17 mouse cellular contexts compared by ENCODE assay signal in genomic region chr14:79294051-79294814, GRCm38 (mm10). TPM values are rescaled to one million over a fixed set of nuclear protein-coding genes. Genes with fewer than 3 reads are reported as not detected.
DNase-seq lines count a peak whose midpoint lies in the region; ATAC-seq and TF ChIP-seq lines count a peak whose summit lies in the region.
"Had no signal": no experiment of that assay in that cellular context is flagged by ENCODE, and none has a peak within 500 bp of the region (broad histone marks: within the 10 kb centered on the region; RNA-seq: fewer than 3 reads in every experiment).

No protein-coding gene starts in this region.

- peak; percentile 32 for ATAC-seq in liver, embryonic 11.5 days (replicated peaks; ENCODE audit: low FRiP score)
- peak; percentile 25 for ATAC-seq in liver, embryonic 12.5 days
- no peak for ATAC-seq in kidney, embryonic 14.5 days (ENCODE audit: low FRiP score, low TSS enrichment)

- WGBS in liver, embryonic 11.5 days, result 65% methylated on average over 8 of the region's 8 CpGs
- 47% methylated on average over 8 of the region's 8 CpGs for WGBS in liver, embryonic 12.5 days (ENCODE audit: insufficient replicate concordance)
- 78% methylated on average over 8 of the region's 8 CpGs for WGBS in kidney, embryonic 14.5 days

- no peak for TF ChIP-seq CTCF in gastrocnemius, adult 2 months (IDR thresholded peaks at IDR 0.05)

- peaks cover 73% of the 10 kb centered on the region for H3K4me1 ChIP-seq in liver, embryonic 11.5 days (replicated peaks; ENCODE audit: control insufficient read depth, insufficient read depth, low read length)
- no peaks in the 10 kb centered on the region; a peak in 1 of 4 replicates for H3K4me1 ChIP-seq in ES-E14 (ENCODE audit: control insufficient read depth in 2 of 2, insufficient read depth in 2 of 2, low read length in 2 of 2, poor library complexity in 1 of 2)
- H3K4me1 ChIP-seq in liver, embryonic 12.5 days, result peaks cover 95% of the 10 kb centered on the region
- H3K4me1 ChIP-seq in kidney, embryonic 14.5 days (ENCODE audit: control insufficient read depth, insufficient read depth, low read length), result peaks cover 18% of the 10 kb centered on the region

- H3K27ac ChIP-seq in gastrocnemius, adult 2 months, result peak overlapping the region; percentile 55
- H3K27ac ChIP-seq in liver, embryonic 11.5 days (ENCODE audit: low read depth, low read length), result peak overlapping the region; percentile 28; the same call in 1 of the 2 replicates
- no peak overlapping the region for H3K27ac ChIP-seq in ES-E14 (ENCODE audit: insufficient read depth, low read depth, low read length, poor library complexity, severe bottlenecking)
- peak overlapping the region; percentile 92 for H3K27ac ChIP-seq in liver, embryonic 12.5 days
- H3K27ac ChIP-seq in kidney, embryonic 14.5 days (ENCODE audit: low read depth, low read length), result no peak overlapping the region
- H3K27ac ChIP-seq: intestine, embryonic 15.5 days had no signal

- H3K27me3 ChIP-seq in liver, embryonic 11.5 days (replicated peaks; ENCODE audit: control insufficient read depth, insufficient read depth, low read length), result no peaks in the 10 kb centered on the region
- H3K27me3 ChIP-seq in liver, embryonic 12.5 days (replicated peaks), result no peaks in the 10 kb centered on the region; the same call in 1 of the 2 replicates
- no peaks in the 10 kb centered on the region for H3K27me3 ChIP-seq in kidney, embryonic 14.5 days (ENCODE audit: control insufficient read depth, insufficient read depth, low read length)
- H3K27me3 ChIP-seq: intestine, embryonic 15.5 days had no signal

- peak overlapping the region; percentile 57 for H3K4me3 ChIP-seq in gastrocnemius, adult 2 months
- H3K4me3 ChIP-seq in liver, embryonic 11.5 days (ENCODE audit: low read depth, low read length), result no peak overlapping the region
- H3K4me3 ChIP-seq in ES-E14 (ENCODE audit: insufficient read depth in 1 of 2, low read depth in 1 of 2, low read length in 2 of 2, poor library complexity in 1 of 2, severe bottlenecking in 1 of 2), result no peak overlapping the region
- peak overlapping the region; percentile 90 for H3K4me3 ChIP-seq in liver, embryonic 12.5 days
- H3K4me3 ChIP-seq in kidney, embryonic 14.5 days (ENCODE audit: low read length), result no peak overlapping the region
- H3K4me3 ChIP-seq: intestine, embryonic 15.5 days had no signal

- intact Hi-C loops in gastrocnemius, adult 2 months (cut with DNase I), result no loop called here
- intact Hi-C loops in gastrocnemius, postnatal 14 days (cut with DNase I; ENCODE audit: low total_unique reads), result no loop called here

- DNase-seq in gastrocnemius, adult 2 months, result no peak
- no peak for DNase-seq in gastrocnemius, postnatal 14 days
- no peak for DNase-seq in liver, embryonic 11.5 days (ENCODE audit: low spot score)
- DNase-seq in liver (no peak), ES-E14 (ENCODE audit: low read depth, low spot score) (no peak)
- DNase-seq in cerebellum, adult 11-12 months, result no peak
- DNase-seq: right cerebral cortex, postnatal 14 days had no signal

- H3K36me3 ChIP-seq in liver, embryonic 11.5 days (ENCODE audit: control insufficient read depth, insufficient read depth, low read length), result peaks cover 2% of the 10 kb centered on the region
- H3K36me3 ChIP-seq in ES-E14 (ENCODE audit: control insufficient read depth, insufficient read depth, low read length, poor library complexity, severe bottlenecking), result no peaks in the 10 kb centered on the region
- H3K36me3 ChIP-seq in liver, embryonic 12.5 days, result peaks cover 78% of the 10 kb centered on the region
- no peaks in the 10 kb centered on the region for H3K36me3 ChIP-seq in kidney, embryonic 14.5 days (ENCODE audit: control insufficient read depth, insufficient read depth, low read length)
- H3K36me3 ChIP-seq: intestine, embryonic 15.5 days had no signal

- no peak overlapping the region for H3K9ac ChIP-seq in liver, embryonic 11.5 days (ENCODE audit: low read depth, low read length)
- no peak overlapping the region for H3K9ac ChIP-seq in ES-E14 (ENCODE audit: insufficient read depth, low read depth, low read length, poor library complexity, severe bottlenecking)
- peak overlapping the region; percentile 68 for H3K9ac ChIP-seq in liver, embryonic 12.5 days
- H3K9ac ChIP-seq in kidney, embryonic 14.5 days (ENCODE audit: low read depth, low read length), result no peak overlapping the region
- H3K9ac ChIP-seq: intestine, embryonic 15.5 days had no signal

- in situ Hi-C loops in ES-E14 (cut with MboI; ENCODE audit: low sequenced_read_pairs in 2 of 2, unreplicated experiment in 2 of 2), result no loop called here

- peak overlapping the region; percentile 85 for H3K4me2 ChIP-seq in liver, embryonic 11.5 days
- peak overlapping the region; percentile 80 for H3K4me2 ChIP-seq in liver, embryonic 12.5 days
- no peak overlapping the region for H3K4me2 ChIP-seq in kidney, embryonic 14.5 days (replicated peaks; ENCODE audit: low read depth, low read length)

- H3K9me3 ChIP-seq in liver, embryonic 11.5 days (ENCODE audit: control insufficient read depth, low read length), result no peaks in the 10 kb centered on the region
- H3K9me3 ChIP-seq in ES-E14 (ENCODE audit: control insufficient read depth, insufficient read depth, low read depth, low read length), result no peaks in the 10 kb centered on the region
- H3K9me3 ChIP-seq in liver, embryonic 12.5 days (replicated peaks), result no peaks in the 10 kb centered on the region
- H3K9me3 ChIP-seq in kidney, embryonic 14.5 days (ENCODE audit: control insufficient read depth, low read length), result no peaks in the 10 kb centered on the region
- H3K9me3 ChIP-seq: intestine, embryonic 15.5 days had no signal

TF ChIP-seq in ES-E14, 5 proteins besides CTCF, POLR2A, EP300 and RAD21:
- TF ChIP-seq ZNF384 (IDR thresholded peaks at IDR 0.05; ENCODE audit: low read depth, low read length), result 0 out of 2 replicates have a peak, but pooled peaks have one; percentile 4
- TF ChIP-seq HCFC1 (IDR thresholded peaks at IDR 0.05; ENCODE audit: borderline replicate concordance, insufficient read depth, low read length), result no peak
- no peak for TF ChIP-seq ZC3H11A (IDR thresholded peaks at IDR 0.05; ENCODE audit: borderline replicate concordance, low read depth, low read length)
- no peak for TF ChIP-seq MAFK (IDR thresholded peaks at IDR 0.05; ENCODE audit: insufficient read depth, low read depth, low read length)

RNA-seq across cellular contexts. Expression of gene Rgcc, which starts 7.2 kb away (rescaled TPM):
- total RNA-seq in gastrocnemius, adult 2 months (2021), result 10 to 100 TPM; 46.9 to 78.3 TPM
- 10 to 100 TPM; 27.2 to 39.9 TPM for total RNA-seq in gastrocnemius, postnatal 14 days (2021)
- polyA plus RNA-seq in liver, embryonic 11.5 days (2014; fragmentation: Nextera tagmentation; extraction: Ambion mirVana), result 233 and 245 TPM in 2 replicates
- total RNA-seq in ES-E14 (2012; rRNA removed), result 0.71 and 1.2 TPM in 2 replicates
- polyA plus RNA-seq in liver, embryonic 12.5 days (2016; fragmentation: Nextera tagmentation; extraction: Ambion mirVana), result 302 and 307 TPM in 2 replicates
- polyA plus RNA-seq in kidney, embryonic 14.5 days (2014; fragmentation: Nextera tagmentation; extraction: Ambion mirVana), result 22.7 and 26.0 TPM in 2 replicates

RNA-seq across cellular contexts. Expression of gene Zfp957, which starts 47.1 kb away (rescaled TPM):
- not detected for total RNA-seq in gastrocnemius, adult 2 months (2021)
- not detected for total RNA-seq in gastrocnemius, postnatal 14 days (2021)
- not detected in 2 replicates for polyA plus RNA-seq in liver, embryonic 11.5 days (2014; fragmentation: Nextera tagmentation; extraction: Ambion mirVana)
- not detected in 2 replicates for total RNA-seq in ES-E14 (2012; rRNA removed)
- polyA plus RNA-seq in liver, embryonic 12.5 days (2016; fragmentation: Nextera tagmentation; extraction: Ambion mirVana), result not detected in 2 replicates
- polyA plus RNA-seq in kidney, embryonic 14.5 days (2014; fragmentation: Nextera tagmentation; extraction: Ambion mirVana), result not detected in 2 replicates
- total RNA-seq: adrenal gland, adult 18-20 months; granulocyte monocyte progenitor cell, adult 5-6 weeks; heart, postnatal 36 days; neutrophil, adult 5-6 weeks had no signal
- polyA plus RNA-seq: embryonic facial prominence, embryonic 14.5 days; frontal cortex, adult 2 months; intestine, embryonic 15.5 days; large intestine, adult 2 months had no signal

Comparison
In these comparisons a context has a peak if more than half of its experiments do, and no peak if none do; other contexts are left out.
1. H3K4me3 ChIP-seq: peak in gastrocnemius, adult 2 months (single experiment) and liver, embryonic 12.5 days (single experiment); none in liver, embryonic 11.5 days (single experiment), ES-E14 (0 of 2) and kidney, embryonic 14.5 days (single experiment).
2. H3K27ac ChIP-seq: peak in gastrocnemius, adult 2 months (single experiment), liver, embryonic 11.5 days (single experiment) and liver, embryonic 12.5 days (single experiment); none in ES-E14 (single experiment) and kidney, embryonic 14.5 days (single experiment).
3. RNA of gene Rgcc, which starts 7.2 kb away (total RNA-seq): 46.9 to 78.3 TPM in gastrocnemius, adult 2 months and 27.2 to 39.9 TPM in gastrocnemius, postnatal 14 days; 0.71 to 1.2 TPM in ES-E14; every median in the first group is over 10 times any median in the second.